Mouse (Mus musculus) fibroblast of lung, adult 2 months (primary cell): Measurements from ENCODE around the gene H2afy2.
A peak's percentile ranks its signal among the peaks of the same experiment; 100 is the strongest.

Experiments used
- DNase-seq: peaks from one replicate; pipeline ENCODE4 v3.0.0-alpha.2; 2011; ENCODE audit warnings: low read depth

H2afy2 gene

GRCm38 (mm10) chr10:61782799-61783611 lies 942 bp downstream of the H2afy2 start:
- peak; percentile 30 for DNase-seq

- no peak for DNase-seq
Observed at GRCm38 (mm10) chr10:61781461-61782128, 2.4 kb downstream of the H2afy2 start.

- no peak for DNase-seq
Observed at GRCm38 (mm10) chr10:61766806-61767205, 17.1 kb downstream of the H2afy2 start.

GRCm38 (mm10) chr10:61765558-61765957 lies 18.4 kb downstream of the H2afy2 start:
- DNase-seq, result no peak

GRCm38 (mm10) chr10:61764689-61765088 lies 19.3 kb downstream of the H2afy2 start:
- DNase-seq, result no peak

- peak; percentile 89 for DNase-seq
Observed at GRCm38 (mm10) chr10:61759869-61760268, 24.1 kb downstream of the H2afy2 start.

GRCm38 (mm10) chr10:61758904-61759303 lies 25.0 kb downstream of the H2afy2 start:
- no peak for DNase-seq

GRCm38 (mm10) chr10:61757022-61757421 lies 26.9 kb downstream of the H2afy2 start:
- peak; percentile 57 for DNase-seq

- DNase-seq, result no peak
Observed at GRCm38 (mm10) chr10:61753071-61753470, 30.9 kb downstream of the H2afy2 start.

GRCm38 (mm10) chr10:61751534-61752219 lies 32.3 kb downstream of the H2afy2 start:
- DNase-seq, result no peak

GRCm38 (mm10) chr10:61750014-61750413 lies 33.9 kb downstream of the H2afy2 start:
- DNase-seq, result no peak

GRCm38 (mm10) chr10:61747302-61747701 lies 36.6 kb downstream of the H2afy2 start:
- no peak for DNase-seq

GRCm38 (mm10) chr10:61745133-61745532 lies 38.8 kb downstream of the H2afy2 start:
- no peak for DNase-seq

- no peak for DNase-seq
Observed at GRCm38 (mm10) chr10:61742336-61742735, 41.6 kb downstream of the H2afy2 start.

- no peak for DNase-seq
Observed at GRCm38 (mm10) chr10:61741873-61742272, 42.1 kb downstream of the H2afy2 start.

- DNase-seq, result no peak
Observed at GRCm38 (mm10) chr10:61741306-61741705, 42.6 kb downstream of the H2afy2 start.

- no peak for DNase-seq
Observed at GRCm38 (mm10) chr10:61738126-61738525, 45.8 kb downstream of the H2afy2 start.

GRCm38 (mm10) chr10:61737537-61737936 lies 46.4 kb downstream of the H2afy2 start:
- DNase-seq, result no peak

- no peak for DNase-seq
Observed at GRCm38 (mm10) chr10:61736671-61737078, 47.3 kb downstream of the H2afy2 start.

- DNase-seq, result no peak
Observed at GRCm38 (mm10) chr10:61734377-61734776, 49.6 kb downstream of the H2afy2 start.

- DNase-seq, result no peak
Observed at GRCm38 (mm10) chr10:61730171-61730570, 53.8 kb downstream of the H2afy2 start.

- DNase-seq, result no peak
Observed at GRCm38 (mm10) chr10:61729181-61729580, 54.8 kb downstream of the H2afy2 start.

GRCm38 (mm10) chr10:61723271-61723670 lies 60.7 kb downstream of the H2afy2 start:
- DNase-seq, result no peak
